Mouse (Mus musculus): ENCODE data around the gene Ifnar1. TPM values are rescaled to one million over a fixed set of nuclear protein-coding genes. Genes with fewer than 3 reads are reported as not detected.
A peak's percentile ranks its signal among the peaks of the same experiment; 100 is the strongest.

Ifnar1 gene
- total and polyA plus RNA-seq, 3 experiments, result 16.2 to 103 (median 72.3) TPM

DNA sequence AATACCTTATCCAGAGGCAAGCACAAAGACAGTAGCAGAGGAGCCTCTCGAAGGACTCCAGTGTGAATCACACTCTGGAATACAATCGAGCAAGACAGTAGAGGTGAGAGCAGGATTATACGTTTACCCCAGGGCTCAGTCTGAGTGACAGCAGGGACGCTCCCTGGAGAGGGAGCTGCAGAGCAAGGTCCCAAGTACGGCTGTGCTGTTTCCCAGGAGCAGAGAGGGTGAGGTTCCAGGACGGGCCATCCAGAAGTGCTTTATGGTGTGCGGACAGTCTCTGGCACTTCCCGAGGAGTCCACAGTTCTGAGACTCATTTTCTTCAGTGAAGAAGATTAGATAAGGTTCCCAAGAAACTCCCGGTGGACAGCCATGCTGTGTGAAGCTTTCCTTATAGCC lies 67.0 kb downstream of the Ifnar1 start:
- no peak for ATAC-seq (ENCODE audit: extremely low read depth, insufficient number of reproducible peaks, low FRiP score, poor library complexity, severe bottlenecking)
- H3K9me3 ChIP-seq (replicated peaks), result no peaks in the 10 kb centered on the region
- peaks cover 73% of the 10 kb centered on the region for H3K36me3 ChIP-seq (replicated peaks)
- no peak overlapping the region for H3K4me3 ChIP-seq (ENCODE audit: low read depth, low read length)
- no peak for TF ChIP-seq GATA2 (IDR thresholded peaks at IDR 0.05; ENCODE audit: borderline replicate concordance, low read depth, low read length)
- TF ChIP-seq GATA1 (IDR thresholded peaks at IDR 0.05; ENCODE audit: borderline replicate concordance, low read length), result no peak
- no peak for TF ChIP-seq CTCF (IDR thresholded peaks at IDR 0.05; ENCODE audit: low read depth, low read length)
- TF ChIP-seq TAL1 (conservative IDR thresholded peaks at IDR 0.05; ENCODE audit: low read depth, low read length), result no peak
- TF ChIP-seq POLR2AphosphoS5 (IDR thresholded peaks at IDR 0.05; ENCODE audit: insufficient replicate concordance, low read depth, low read length), result no peak
- DNase-seq (ENCODE audit: low spot score), result no peak
- peaks cover 69% of the 10 kb centered on the region for H3K4me1 ChIP-seq (ENCODE audit: insufficient read depth, low read depth, low read length)
- H3K27me3 ChIP-seq (ENCODE audit: insufficient read depth, low read length), result no peaks in the 10 kb centered on the region

DNA sequence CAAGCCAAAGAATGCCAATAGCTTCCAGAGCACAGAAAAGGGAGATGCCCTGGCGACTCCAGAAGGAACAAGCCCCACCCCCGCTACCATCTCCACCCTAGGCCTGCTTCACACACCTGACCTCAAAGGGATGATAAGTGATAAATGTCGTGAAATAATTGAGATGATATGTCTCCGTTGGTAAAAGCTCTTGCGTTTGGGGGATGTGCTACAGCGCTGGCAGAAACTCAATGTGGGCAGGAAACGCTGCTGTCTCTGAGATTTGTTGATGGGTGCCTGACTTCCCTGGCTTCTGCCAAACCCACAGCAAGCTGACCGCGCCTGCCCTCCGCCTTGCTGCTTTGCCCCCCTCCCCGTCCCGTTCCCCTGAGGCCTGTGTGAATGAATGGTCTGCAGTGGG lies 68.6 kb downstream of the Ifnar1 start:
- Histone ChIP-seq H3K4me3 (ENCODE audit: low read depth, low read length) (peak overlapping the region; percentile 11; the same call in 1 of the 2 replicates), H3K36me3 (replicated peaks) (peaks cover 88% of the 10 kb centered on the region), H3K27me3 (ENCODE audit: insufficient read depth, low read length) (no peaks in the 10 kb centered on the region), H3K9me3 (replicated peaks) (no peaks in the 10 kb centered on the region), H3K4me1 (ENCODE audit: insufficient read depth, low read depth, low read length) (peaks cover 59% of the 10 kb centered on the region)
- TF ChIP-seq TAL1 (conservative IDR thresholded peaks at IDR 0.05; ENCODE audit: low read depth, low read length) (no peak), GATA1 (IDR thresholded peaks at IDR 0.05; ENCODE audit: borderline replicate concordance, low read length) (no peak), GATA2 (IDR thresholded peaks at IDR 0.05; ENCODE audit: borderline replicate concordance, low read depth, low read length) (no peak), CTCF (IDR thresholded peaks at IDR 0.05; ENCODE audit: low read depth, low read length) (no peak), POLR2AphosphoS5 (IDR thresholded peaks at IDR 0.05; ENCODE audit: insufficient replicate concordance, low read depth, low read length) (no peak)
- no peak for ATAC-seq (ENCODE audit: extremely low read depth, insufficient number of reproducible peaks, low FRiP score, poor library complexity, severe bottlenecking)
- no peak for DNase-seq (ENCODE audit: low spot score)

DNA sequence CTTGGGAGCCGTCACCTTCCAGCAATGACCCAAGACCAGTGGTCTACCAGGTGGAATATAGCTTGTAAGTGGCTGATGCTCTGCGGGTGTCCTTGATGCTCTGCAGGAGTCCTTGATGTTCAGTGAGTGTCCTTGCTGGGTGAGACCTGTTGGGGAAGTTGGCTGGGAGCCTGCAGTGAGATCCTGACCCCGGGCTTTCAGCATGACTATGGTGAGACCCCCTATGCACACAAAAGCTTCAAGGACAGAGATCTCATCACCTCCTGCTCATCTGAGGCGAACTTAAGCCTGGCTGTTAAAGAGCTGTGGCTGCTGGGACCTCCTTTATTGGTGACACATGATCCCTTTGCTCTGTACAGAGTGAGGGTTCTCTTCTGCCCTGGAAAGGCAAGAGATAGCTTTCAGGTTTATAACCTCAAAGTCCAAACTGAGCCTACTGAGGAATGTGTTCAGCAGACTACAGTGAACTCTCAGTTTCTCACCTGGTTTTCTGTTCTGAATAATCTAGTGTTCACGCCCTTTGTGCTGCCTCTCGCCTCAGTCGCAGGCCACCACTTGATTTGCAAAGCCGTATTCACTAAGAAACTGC lies 70.1 kb downstream of the Ifnar1 start:
- DNase-seq (ENCODE audit: low spot score) (no peak), ATAC-seq (ENCODE audit: extremely low read depth, insufficient number of reproducible peaks, low FRiP score, poor library complexity, severe bottlenecking) (no peak)
- peaks cover 45% of the 10 kb centered on the region for H3K4me1 ChIP-seq (ENCODE audit: insufficient read depth, low read depth, low read length)
- H3K9me3 ChIP-seq (replicated peaks), result no peaks in the 10 kb centered on the region
- H3K4me3 ChIP-seq (ENCODE audit: low read depth, low read length), result no peak overlapping the region
- peaks cover 95% of the 10 kb centered on the region for H3K36me3 ChIP-seq (replicated peaks)
- TF ChIP-seq GATA2 (IDR thresholded peaks at IDR 0.05; ENCODE audit: borderline replicate concordance, low read depth, low read length) (no peak), GATA1 (IDR thresholded peaks at IDR 0.05; ENCODE audit: borderline replicate concordance, low read length) (no peak), POLR2AphosphoS5 (IDR thresholded peaks at IDR 0.05; ENCODE audit: insufficient replicate concordance, low read depth, low read length) (no peak), CTCF (IDR thresholded peaks at IDR 0.05; ENCODE audit: low read depth, low read length) (no peak), TAL1 (conservative IDR thresholded peaks at IDR 0.05; ENCODE audit: low read depth, low read length) (no peak)
- H3K27me3 ChIP-seq (ENCODE audit: insufficient read depth, low read length), result no peaks in the 10 kb centered on the region

DNA sequence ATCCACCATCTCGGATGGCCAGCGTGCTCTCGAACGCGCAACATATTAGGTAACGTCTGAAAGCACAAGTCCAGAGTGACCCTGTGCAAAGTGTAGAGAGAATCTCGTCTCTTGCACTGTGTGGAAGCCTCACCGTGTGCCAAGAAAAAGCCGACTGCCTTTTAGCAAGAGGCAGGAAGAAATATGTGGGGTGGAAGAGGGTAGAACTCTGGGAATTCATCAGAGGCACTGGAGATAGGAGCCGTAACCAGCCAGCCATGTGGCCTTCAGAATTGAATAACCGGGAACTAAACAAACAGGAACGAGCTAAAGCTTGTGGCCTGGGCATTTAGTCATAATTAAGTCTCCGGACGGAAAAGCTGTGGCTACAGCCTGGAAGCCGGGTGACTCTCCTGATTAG lies 71.6 kb downstream of the Ifnar1 start:
- H3K27me3 ChIP-seq (ENCODE audit: insufficient read depth, low read length), result no peaks in the 10 kb centered on the region
- H3K4me3 ChIP-seq (ENCODE audit: low read depth, low read length), result no peak overlapping the region
- TF ChIP-seq GATA1 (IDR thresholded peaks at IDR 0.05; ENCODE audit: borderline replicate concordance, low read length) (no peak), TAL1 (conservative IDR thresholded peaks at IDR 0.05; ENCODE audit: low read depth, low read length) (no peak), POLR2AphosphoS5 (IDR thresholded peaks at IDR 0.05; ENCODE audit: insufficient replicate concordance, low read depth, low read length) (no peak), CTCF (IDR thresholded peaks at IDR 0.05; ENCODE audit: low read depth, low read length) (no peak)
- no peaks in the 10 kb centered on the region for H3K9me3 ChIP-seq (replicated peaks)
- no peak for ATAC-seq (ENCODE audit: extremely low read depth, insufficient number of reproducible peaks, low FRiP score, poor library complexity, severe bottlenecking)
- no peak for DNase-seq (ENCODE audit: low spot score)
- H3K36me3 ChIP-seq (replicated peaks), result peaks cover 100% of the 10 kb centered on the region
- H3K4me1 ChIP-seq (ENCODE audit: insufficient read depth, low read depth, low read length), result peaks cover 34% of the 10 kb centered on the region

Other genes starting within 250 kb of the Ifnar1 start
- not detected in 2 replicates for gene Olig1, start 215.5 kb upstream of the Ifnar1 start, total RNA-seq (2014; fragmentation: Nextera tagmentation)
- not detected in 2 replicates for gene Olig1, start 215.5 kb upstream of the Ifnar1 start, total RNA-seq (2017)
- not detected in 2 replicates for gene Olig1, start 215.5 kb upstream of the Ifnar1 start, polyA plus RNA-seq (2012)
- gene Ifnar2, start 112.5 kb upstream of the Ifnar1 start, total RNA-seq (2014; fragmentation: Nextera tagmentation), result 165 and 186 TPM in 2 replicates
- gene Ifnar2, start 112.5 kb upstream of the Ifnar1 start, total RNA-seq (2017), result 66.5 and 67.3 TPM in 2 replicates
- 27.3 and 35.1 TPM in 2 replicates for gene Ifnar2, start 112.5 kb upstream of the Ifnar1 start, polyA plus RNA-seq (2012)
- 8.9 and 18.1 TPM in 2 replicates for gene Gm21970, start 93.5 kb upstream of the Ifnar1 start, total RNA-seq (2014; fragmentation: Nextera tagmentation)
- gene Gm21970, start 93.5 kb upstream of the Ifnar1 start, total RNA-seq (2017), result not detected in 2 replicates
- gene Gm21970, start 93.5 kb upstream of the Ifnar1 start, polyA plus RNA-seq (2012), result not detected in 2 replicates
- gene Il10rb, start 79.1 kb upstream of the Ifnar1 start, total RNA-seq (2014; fragmentation: Nextera tagmentation), result 137 and 144 TPM in 2 replicates
- 87.8 and 101 TPM in 2 replicates for gene Il10rb, start 79.1 kb upstream of the Ifnar1 start, total RNA-seq (2017)
- 16.7 and 18.3 TPM in 2 replicates for gene Il10rb, start 79.1 kb upstream of the Ifnar1 start, polyA plus RNA-seq (2012)
- gene Ifngr2, start 61.8 kb downstream of the Ifnar1 start, total RNA-seq (2014; fragmentation: Nextera tagmentation), result 30.8 and 38.9 TPM in 2 replicates
- 17.3 and 20.8 TPM in 2 replicates for gene Ifngr2, start 61.8 kb downstream of the Ifnar1 start, total RNA-seq (2017)
- gene Ifngr2, start 61.8 kb downstream of the Ifnar1 start, polyA plus RNA-seq (2012), result 20.0 and 25.3 TPM in 2 replicates
- gene Tmem50b, start 112.6 kb downstream of the Ifnar1 start, total RNA-seq (2014; fragmentation: Nextera tagmentation), result 18.8 and 25.1 TPM in 2 replicates
- gene Tmem50b, start 112.6 kb downstream of the Ifnar1 start, total RNA-seq (2017), result 17.9 and 19.7 TPM in 2 replicates
- gene Tmem50b, start 112.6 kb downstream of the Ifnar1 start, polyA plus RNA-seq (2012), result 1.4 and 1.8 TPM in 2 replicates
- gene Dnajc28, start 133.8 kb downstream of the Ifnar1 start, total RNA-seq (2014; fragmentation: Nextera tagmentation), result 7.4 and 8.0 TPM in 2 replicates
- 4.6 and 5.1 TPM in 2 replicates for gene Dnajc28, start 133.8 kb downstream of the Ifnar1 start, total RNA-seq (2017)
- gene Dnajc28, start 133.8 kb downstream of the Ifnar1 start, polyA plus RNA-seq (2012), result 0.40 and 0.76 TPM in 2 replicates
- gene Gart, start 161.7 kb downstream of the Ifnar1 start, total RNA-seq (2014; fragmentation: Nextera tagmentation), result 193 and 200 TPM in 2 replicates
- 275 and 327 TPM in 2 replicates for gene Gart, start 161.7 kb downstream of the Ifnar1 start, total RNA-seq (2017)
- gene Gart, start 161.7 kb downstream of the Ifnar1 start, polyA plus RNA-seq (2012), result 631 and 715 TPM in 2 replicates
- gene Son, start 162.3 kb downstream of the Ifnar1 start, total RNA-seq (2014; fragmentation: Nextera tagmentation), result 573 and 598 TPM in 2 replicates
- gene Son, start 162.3 kb downstream of the Ifnar1 start, total RNA-seq (2017), result 239 and 264 TPM in 2 replicates
- gene Son, start 162.3 kb downstream of the Ifnar1 start, polyA plus RNA-seq (2012), result 42.3 and 43.9 TPM in 2 replicates
- 42.7 and 80.4 TPM in 2 replicates for gene Donson, start 203.5 kb downstream of the Ifnar1 start, total RNA-seq (2014; fragmentation: Nextera tagmentation)
- 37.6 and 38.1 TPM in 2 replicates for gene Donson, start 203.5 kb downstream of the Ifnar1 start, total RNA-seq (2017)
- 18.9 and 20.3 TPM in 2 replicates for gene Donson, start 203.5 kb downstream of the Ifnar1 start, polyA plus RNA-seq (2012)
- gene Cryzl1, start 243.7 kb downstream of the Ifnar1 start, total RNA-seq (2014; fragmentation: Nextera tagmentation), result 148 and 165 TPM in 2 replicates
- gene Cryzl1, start 243.7 kb downstream of the Ifnar1 start, total RNA-seq (2017), result 171 and 188 TPM in 2 replicates
- gene Cryzl1, start 243.7 kb downstream of the Ifnar1 start, polyA plus RNA-seq (2012), result 3.5 and 5.1 TPM in 2 replicates
- gene Itsn1, start 244.0 kb downstream of the Ifnar1 start, total RNA-seq (2014; fragmentation: Nextera tagmentation), result 34.7 and 64.8 TPM in 2 replicates
- 30.1 and 32.6 TPM in 2 replicates for gene Itsn1, start 244.0 kb downstream of the Ifnar1 start, total RNA-seq (2017)
- 19.9 and 20.8 TPM in 2 replicates for gene Itsn1, start 244.0 kb downstream of the Ifnar1 start, polyA plus RNA-seq (2012)